Mouse (Mus musculus): ENCODE measurements at regions not wholly inside any gene's neighbourhood (a gene's known extent, or its start where the extent isn't known, plus 50 kb on each side); places are given as distances from the start of the nearest gene placed in this dataset.

- no peak for TF ChIP-seq POLR2A (IDR thresholded peaks at IDR 0.05; ENCODE audit: extremely low read depth, insufficient read depth, low read length)
- no peak for TF ChIP-seq CTCF (IDR thresholded peaks at IDR 0.05; ENCODE audit: low read depth, low read length)
Measured at GRCm38 (mm10) chr17:47139730-47140231, 129.4 kb upstream of the Ubr2 start.

All from liver, adult 2 months (tissue).